8 mouse cellular contexts compared by ENCODE assay signal in genomic region chr7:29170066-29170754, GRCm38 (mm10). TPM values are rescaled to one million over a fixed set of nuclear protein-coding genes. Genes with fewer than 3 reads are reported as not detected.
DNase-seq lines count a peak whose midpoint lies in the region; ATAC-seq and TF ChIP-seq lines count a peak whose summit lies in the region.

Gene Ggn (plus strand): TSS chr7:29170210.
Gene Spred3 (minus strand): TSS chr7:29170411.

- WGBS in embryonic facial prominence, embryonic 13.5 days = under 1% methylated on average over 30 of the region's 30 CpGs
- under 1% methylated on average over 30 of the region's 30 CpGs for WGBS in kidney, adult 2 months
- WGBS in neural tube, embryonic 12.5 days = under 1% methylated on average over 30 of the region's 30 CpGs

- peak within 1 kb of the TSS; percentile 88 for H3K4me3 ChIP-seq in E14TG2a.4 (replicated peaks; ENCODE audit: low read length)
- H3K4me3 ChIP-seq in embryonic facial prominence, embryonic 13.5 days = peak within 1 kb of the TSS; percentile 68
- peak within 1 kb of the TSS; percentile 64 for H3K4me3 ChIP-seq in kidney, adult 2 months (ENCODE audit: insufficient read depth, low read depth, low read length)
- H3K4me3 ChIP-seq in neural tube, embryonic 12.5 days = peak within 1 kb of the TSS; percentile 66

- peak; percentile 39 for ATAC-seq in embryonic facial prominence, embryonic 13.5 days (ENCODE audit: insufficient number of reproducible peaks, insufficient read depth, low FRiP score, low TSS enrichment, low read depth)
- peak; percentile 51 for ATAC-seq in neural tube, embryonic 12.5 days (ENCODE audit: low FRiP score, low read depth)

- H3K4me2 ChIP-seq in embryonic facial prominence, embryonic 13.5 days = peak within 1 kb of the TSS; percentile 88
- H3K4me2 ChIP-seq in neural tube, embryonic 12.5 days (replicated peaks) = peak within 1 kb of the TSS; percentile 68

- TF ChIP-seq CTCF in E14TG2a.4 (conservative IDR thresholded peaks at IDR 0.05; ENCODE audit: low read length) = no peak
- no peak for TF ChIP-seq CTCF in kidney, adult 2 months (conservative IDR thresholded peaks at IDR 0.05; ENCODE audit: insufficient read depth, insufficient read length, low read depth, low read length)

- H3K4me1 ChIP-seq in E14TG2a.4 (replicated peaks; ENCODE audit: low read depth, low read length) = peaks cover 55% of the 10 kb centered on the region
- peaks cover 41% of the 10 kb centered on the region for H3K4me1 ChIP-seq in embryonic facial prominence, embryonic 13.5 days
- peaks cover 10% of the 10 kb centered on the region for H3K4me1 ChIP-seq in kidney, adult 2 months (ENCODE audit: control insufficient read depth, insufficient read depth, low read length)
- H3K4me1 ChIP-seq in neural tube, embryonic 12.5 days = peaks cover 47% of the 10 kb centered on the region

- peak within 1 kb of the TSS; percentile 76 for H3K9ac ChIP-seq in embryonic facial prominence, embryonic 13.5 days
- H3K9ac ChIP-seq in neural tube, embryonic 12.5 days = peak within 1 kb of the TSS; percentile 68

- H3K36me3 ChIP-seq in E14TG2a.4 (ENCODE audit: insufficient read depth, low read length) = peaks cover 35% of the 10 kb centered on the region
- peaks cover 27% of the 10 kb centered on the region for H3K36me3 ChIP-seq in embryonic facial prominence, embryonic 13.5 days
- H3K36me3 ChIP-seq in kidney, adult 2 months (ENCODE audit: control insufficient read depth, insufficient read depth, low read length) = peaks cover 2% of the 10 kb centered on the region
- H3K36me3 ChIP-seq in neural tube, embryonic 12.5 days = peaks cover 26% of the 10 kb centered on the region

- H3K27ac ChIP-seq in embryonic facial prominence, embryonic 13.5 days = peak within 1 kb of the TSS; percentile 69
- H3K27ac ChIP-seq in kidney, adult 2 months (ENCODE audit: insufficient read depth, low read depth, low read length) = peak within 1 kb of the TSS; percentile 44; the same call in 1 of the 2 replicates
- peak within 1 kb of the TSS; percentile 47 for H3K27ac ChIP-seq in neural tube, embryonic 12.5 days

- peak; percentile 53 for TF ChIP-seq POLR2A in kidney, adult 2 months (IDR thresholded peaks at IDR 0.05; ENCODE audit: low read depth, low read length)

- DNase-seq in adrenal gland, postnatal 10 days = peak; percentile 87
- DNase-seq in heart, adult 8-10 months (ENCODE audit: low spot score) = peak; percentile 81
- DNase-seq in kidney, adult 2 months = peak; percentile 93
- peak; percentile 84 to 85 for DNase-seq in lung, adult 18-20 months
- peak; percentile 56 for DNase-seq in urinary bladder, adult 2 months (ENCODE audit: low spot score)

- H3K9me3 ChIP-seq in E14TG2a.4 (ENCODE audit: low read length) = no peaks in the 10 kb centered on the region
- no peaks in the 10 kb centered on the region for H3K9me3 ChIP-seq in embryonic facial prominence, embryonic 13.5 days
- H3K9me3 ChIP-seq in neural tube, embryonic 12.5 days = no peaks in the 10 kb centered on the region

- H3K27me3 ChIP-seq in E14TG2a.4 (ENCODE audit: insufficient read depth, low read length) = peaks cover 36% of the 10 kb centered on the region
- H3K27me3 ChIP-seq in embryonic facial prominence, embryonic 13.5 days = peaks cover 53% of the 10 kb centered on the region
- H3K27me3 ChIP-seq in kidney, adult 2 months (replicated peaks; ENCODE audit: control insufficient read depth, insufficient read depth, low read length) = no peaks in the 10 kb centered on the region
- H3K27me3 ChIP-seq in neural tube, embryonic 12.5 days (replicated peaks) = peaks cover 49% of the 10 kb centered on the region

RNA-seq across cellular contexts. Expression of gene Ggn, which starts in this region (rescaled TPM):
- total RNA-seq in adrenal gland, postnatal 10 days (2021) = 1 to 10 TPM in 1 of 2 experiments, under 1 TPM in 1; 0.69 to 1.3 TPM
- 0.51 and 1.3 TPM in 2 replicates for polyA plus RNA-seq in embryonic facial prominence, embryonic 13.5 days (2015; fragmentation: Nextera tagmentation; extraction: Ambion mirVana)
- under 1 TPM in 3 of 4 experiments, not detected in 1; 0.14 to 0.37 (median 0.28) TPM for total RNA-seq in heart, adult 8-10 months (2022)
- 0.38 and 0.94 TPM in 2 replicates for polyA plus RNA-seq in kidney, adult 2 months (2012; rRNA removed)
- polyA plus RNA-seq in neural tube, embryonic 12.5 days (2016; fragmentation: Nextera tagmentation; extraction: Ambion mirVana) = 0.86 and 0.95 TPM in 2 replicates
- polyA plus RNA-seq in urinary bladder, adult 2 months (2012; rRNA removed) = 0.69 and 1.1 TPM in 2 replicates

RNA-seq across cellular contexts. Expression of gene Spred3, which starts in this region (rescaled TPM):
- total RNA-seq in adrenal gland, postnatal 10 days (2021) = 1 to 10 TPM; 4.8 to 9.6 TPM
- polyA plus RNA-seq in embryonic facial prominence, embryonic 13.5 days (2015; fragmentation: Nextera tagmentation; extraction: Ambion mirVana) = 4.5 and 4.9 TPM in 2 replicates
- under 1 TPM; 0.23 to 0.75 (median 0.52) TPM for total RNA-seq in heart, adult 8-10 months (2022)
- 1.8 and 2.6 TPM in 2 replicates for polyA plus RNA-seq in kidney, adult 2 months (2012; rRNA removed)
- polyA plus RNA-seq in neural tube, embryonic 12.5 days (2016; fragmentation: Nextera tagmentation; extraction: Ambion mirVana) = 8.3 and 9.0 TPM in 2 replicates
- 15.6 and 18.4 TPM in 2 replicates for polyA plus RNA-seq in urinary bladder, adult 2 months (2012; rRNA removed)

Comparison
In these comparisons a context has a peak if more than half of its experiments do, and no peak if none do; other contexts are left out.
1. Peak in every context shown above with its lines: DNase-seq, ATAC-seq, H3K4me3 ChIP-seq and H3K27ac ChIP-seq.
2. Peak in DNase-seq in heart, adult 8-10 months; RNA of the genes that start here not detected or under 1 TPM.